Mouse (Mus musculus): Measurements from ENCODE around the gene Gdpd1.

DNA sequence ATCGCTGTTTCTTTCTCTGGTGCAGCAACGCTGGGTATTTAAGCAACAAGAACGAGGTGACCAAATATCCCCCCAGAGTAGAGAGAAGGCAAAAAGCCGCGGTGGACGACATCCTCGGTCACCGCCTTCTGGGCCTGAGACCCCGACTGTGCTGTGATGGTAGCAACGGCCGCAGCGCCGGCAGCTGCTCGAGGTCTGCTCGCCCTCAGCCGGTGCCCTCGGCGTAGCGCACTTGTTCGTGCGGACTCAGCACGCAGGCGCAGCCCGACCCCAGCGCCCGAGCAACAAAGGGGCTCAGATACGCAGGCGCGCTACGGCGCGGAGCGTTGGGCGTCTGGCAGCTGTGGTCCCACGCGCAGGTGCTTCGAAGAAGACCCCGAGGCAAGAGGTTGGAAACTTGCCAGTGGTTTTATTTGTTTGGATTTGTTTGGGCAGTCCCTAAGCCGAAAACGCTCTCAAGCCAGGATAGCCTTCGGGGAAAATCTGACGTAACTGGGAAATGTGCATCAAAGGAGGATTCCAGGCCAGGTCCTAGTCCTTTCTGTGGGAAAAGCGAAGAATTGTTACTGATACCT is at the start of gene Gdpd1:
- TF ChIP-seq POLR2A (IDR thresholded peaks at IDR 0.05; ENCODE audit: control insufficient read depth in 1 of 2, insufficient read depth in 1 of 2, low read depth in 1 of 2, low read length in 2 of 2, poor library complexity in 1 of 2) (peak; percentile 90 to 97), MAFK (IDR thresholded peaks at IDR 0.05; ENCODE audit: borderline replicate concordance, low read depth, low read length) (no peak), NELFE (IDR thresholded peaks at IDR 0.05; ENCODE audit: low read depth, low read length) (peak; percentile 96), GATA1 (IDR thresholded peaks at IDR 0.05; ENCODE audit: low read depth, low read length) (peak; percentile 95), CTCF (IDR thresholded peaks at IDR 0.05 in 2 of 3, conservative IDR thresholded peaks at IDR 0.05 in 1 of 3; ENCODE audit: control insufficient read depth in 1 of 3, insufficient read depth in 1 of 3, low read depth in 2 of 3, low read length in 3 of 3, poor library complexity in 1 of 3, severe bottlenecking in 1 of 3) (peak in 2 of 3 experiments; percentile 33 to 35; a peak in 3 of 6 replicates), UBTF (IDR thresholded peaks at IDR 0.05; ENCODE audit: borderline replicate concordance, insufficient read depth, low read depth, low read length) (0 out of 2 replicates have a peak, but pooled peaks have one; percentile 79), TCF12 (IDR thresholded peaks at IDR 0.05; ENCODE audit: low read depth, low read length) (peak; percentile 81), NRF1 (IDR thresholded peaks at IDR 0.05; ENCODE audit: insufficient read depth, low read depth, low read length, poor library complexity, severe bottlenecking) (peak; percentile 98), ZNF384 (IDR thresholded peaks at IDR 0.05; ENCODE audit: low read depth, low read length) (0 out of 2 replicates have a peak, but pooled peaks have one; percentile 9), ZC3H11A (IDR thresholded peaks at IDR 0.05; ENCODE audit: low read depth, low read length) (peak; percentile 24; the same call in 1 of the 2 replicates), JUND (IDR thresholded peaks at IDR 0.05; ENCODE audit: low read depth, low read length) (no peak), RAD21 (IDR thresholded peaks at IDR 0.05; ENCODE audit: low read depth, low read length) (peak; percentile 21), ZKSCAN1 (IDR thresholded peaks at IDR 0.05; ENCODE audit: low read depth, low read length) (no peak), HCFC1 (IDR thresholded peaks at IDR 0.05; ENCODE audit: low read depth, low read length) (peak; percentile 75)

Data from MEL (cell line).